Mouse (Mus musculus): ENCODE measurements around the gene Epm2a. TPM values are rescaled to one million over a fixed set of nuclear protein-coding genes. Genes with fewer than 3 reads are reported as not detected.
"Not testable (repeated sequence)": the region's sequence is repeated elsewhere in the genome, so short reads cannot be mapped to it uniquely, and the experiment has no call there.

The Epm2a gene
- 1.1 and 1.7 TPM in 2 replicates for polyA plus RNA-seq (2016; fragmentation: Nextera tagmentation; extraction: Ambion mirVana)

- WGBS: under 1% methylated on average over 105 of the region's 106 CpGs
- no peaks in the 10 kb centered on the region for H3K4me1 ChIP-seq
- H3K36me3 ChIP-seq: no peaks in the 10 kb centered on the region
- H3K4me2 ChIP-seq (replicated peaks): peak within 1 kb of the TSS; percentile 65
- H3K9me3 ChIP-seq: no peaks in the 10 kb centered on the region; the same call in 1 of the 2 replicates
- ATAC-seq (ENCODE audit: low FRiP score, low read depth): peak; percentile 97
- peak within 1 kb of the TSS; percentile 90 for H3K9ac ChIP-seq
- H3K27ac ChIP-seq: peak within 1 kb of the TSS; percentile 94
- no peaks in the 10 kb centered on the region for H3K27me3 ChIP-seq (replicated peaks)
- peak within 1 kb of the TSS; percentile 67 for H3K4me3 ChIP-seq
Observed at GRCm38 (mm10) chr10:11343205-11344141, at the start of gene Epm2a. Gene Epm2a, plus strand, starts transcription at chr10:11343404.

- no peak overlapping the region for H3K27ac ChIP-seq
- no peaks in the 10 kb centered on the region for H3K4me1 ChIP-seq
- H3K27me3 ChIP-seq (replicated peaks): no peaks in the 10 kb centered on the region
- 95% methylated on average over 6 of the region's 6 CpGs for WGBS
- no peak overlapping the region for H3K4me2 ChIP-seq (replicated peaks)
- no peak for ATAC-seq (ENCODE audit: low FRiP score, low read depth)
- H3K9me3 ChIP-seq: no peaks in the 10 kb centered on the region
- peaks cover 5% of the 10 kb centered on the region for H3K36me3 ChIP-seq
- no peak overlapping the region for H3K9ac ChIP-seq
- no peak overlapping the region for H3K4me3 ChIP-seq
Observed at GRCm38 (mm10) chr10:11298418-11298817, 44.8 kb upstream of the Epm2a start.

GRCm38 (mm10) chr10:11305365-11306053, 37.7 kb upstream of the Epm2a start:
- 84% methylated on average over 9 of the region's 9 CpGs for WGBS
- Histone ChIP-seq H3K9ac (no peak overlapping the region), H3K36me3 (no peaks in the 10 kb centered on the region), H3K27me3 (replicated peaks) (no peaks in the 10 kb centered on the region), H3K27ac (no peak overlapping the region), H3K4me2 (replicated peaks) (no peak overlapping the region), H3K9me3 (no peaks in the 10 kb centered on the region), H3K4me3 (no peak overlapping the region), H3K4me1 (no peaks in the 10 kb centered on the region)
- ATAC-seq (ENCODE audit: low FRiP score, low read depth): no peak

- no peak overlapping the region for H3K4me3 ChIP-seq
- WGBS: 63% methylated on average over 2 of the region's 2 CpGs
- no peak overlapping the region for H3K9ac ChIP-seq
- no peak for ATAC-seq (ENCODE audit: low FRiP score, low read depth)
- no peaks in the 10 kb centered on the region for H3K36me3 ChIP-seq
- no peaks in the 10 kb centered on the region for H3K4me1 ChIP-seq
- H3K27me3 ChIP-seq (replicated peaks): no peaks in the 10 kb centered on the region
- no peak overlapping the region for H3K4me2 ChIP-seq (replicated peaks)
- no peak overlapping the region for H3K27ac ChIP-seq
- H3K9me3 ChIP-seq: no peaks in the 10 kb centered on the region
Observed at GRCm38 (mm10) chr10:11306054-11306367, 37.2 kb upstream of the Epm2a start.

- no peaks in the 10 kb centered on the region for H3K4me1 ChIP-seq
- H3K4me2 ChIP-seq (replicated peaks): no peak overlapping the region
- 100% methylated on average over 1 of the region's 1 CpGs for WGBS
- no peak overlapping the region for H3K27ac ChIP-seq
- ATAC-seq (ENCODE audit: low FRiP score, low read depth): no peak
- H3K9ac ChIP-seq: no peak overlapping the region
- H3K36me3 ChIP-seq: no peaks in the 10 kb centered on the region
- no peaks in the 10 kb centered on the region for H3K9me3 ChIP-seq
- H3K27me3 ChIP-seq (replicated peaks): no peaks in the 10 kb centered on the region
- H3K4me3 ChIP-seq: no peak overlapping the region
Observed at GRCm38 (mm10) chr10:11309866-11310265, 33.3 kb upstream of the Epm2a start.

- no peak for ATAC-seq (ENCODE audit: low FRiP score, low read depth)
- H3K9me3 ChIP-seq: no peaks in the 10 kb centered on the region
- no peak overlapping the region for H3K4me2 ChIP-seq (replicated peaks)
- H3K27ac ChIP-seq: no peak overlapping the region
- no peaks in the 10 kb centered on the region for H3K27me3 ChIP-seq (replicated peaks)
- no peak overlapping the region for H3K9ac ChIP-seq
- H3K4me3 ChIP-seq: no peak overlapping the region
- H3K4me1 ChIP-seq: no peaks in the 10 kb centered on the region
- no peaks in the 10 kb centered on the region for H3K36me3 ChIP-seq
Observed at GRCm38 (mm10) chr10:11310481-11310880, 32.7 kb upstream of the Epm2a start.

GRCm38 (mm10) chr10:11317856-11318454, 25.2 kb upstream of the Epm2a start:
- not testable (repeated sequence) for H3K36me3 ChIP-seq; H3K27ac ChIP-seq; H3K4me2 ChIP-seq (replicated peaks); H3K9me3 ChIP-seq; ATAC-seq (ENCODE audit: low FRiP score, low read depth); H3K9ac ChIP-seq; H3K4me1 ChIP-seq; H3K27me3 ChIP-seq (replicated peaks); H3K4me3 ChIP-seq

GRCm38 (mm10) chr10:11319446-11319970, 23.7 kb upstream of the Epm2a start:
- Histone ChIP-seq H3K27ac (no peak overlapping the region), H3K4me2 (replicated peaks) (no peak overlapping the region), H3K4me3 (no peak overlapping the region), H3K27me3 (replicated peaks) (no peaks in the 10 kb centered on the region), H3K4me1 (no peaks in the 10 kb centered on the region), H3K36me3 (no peaks in the 10 kb centered on the region), H3K9me3 (no peaks in the 10 kb centered on the region), H3K9ac (no peak overlapping the region)
- ATAC-seq (ENCODE audit: low FRiP score, low read depth): no peak
- 84% methylated on average over 1 of the region's 1 CpGs for WGBS

GRCm38 (mm10) chr10:11322316-11322715, 20.9 kb upstream of the Epm2a start:
- Histone ChIP-seq H3K4me1 (no peaks in the 10 kb centered on the region), H3K4me2 (replicated peaks) (no peak overlapping the region), H3K27ac (no peak overlapping the region), H3K9me3 (no peaks in the 10 kb centered on the region), H3K27me3 (replicated peaks) (no peaks in the 10 kb centered on the region), H3K36me3 (no peaks in the 10 kb centered on the region), H3K4me3 (no peak overlapping the region), H3K9ac (no peak overlapping the region)
- WGBS: 93% methylated on average over 7 of the region's 7 CpGs
- no peak for ATAC-seq (ENCODE audit: low FRiP score, low read depth)

GRCm38 (mm10) chr10:11323202-11323898, 19.9 kb upstream of the Epm2a start:
- H3K9me3 ChIP-seq: no peaks in the 10 kb centered on the region
- H3K27me3 ChIP-seq (replicated peaks): no peaks in the 10 kb centered on the region
- H3K27ac ChIP-seq: no peak overlapping the region
- no peak overlapping the region for H3K9ac ChIP-seq
- ATAC-seq (ENCODE audit: low FRiP score, low read depth): no peak
- no peak overlapping the region for H3K4me3 ChIP-seq
- WGBS: 79% methylated on average over 4 of the region's 4 CpGs
- H3K4me2 ChIP-seq (replicated peaks): no peak overlapping the region
- no peaks in the 10 kb centered on the region for H3K4me1 ChIP-seq
- no peaks in the 10 kb centered on the region for H3K36me3 ChIP-seq

GRCm38 (mm10) chr10:11326526-11326925, 16.7 kb upstream of the Epm2a start:
- H3K9me3 ChIP-seq: no peaks in the 10 kb centered on the region
- H3K4me3 ChIP-seq: no peak overlapping the region
- H3K27me3 ChIP-seq (replicated peaks): no peaks in the 10 kb centered on the region
- no peak overlapping the region for H3K4me2 ChIP-seq (replicated peaks)
- no peaks in the 10 kb centered on the region for H3K4me1 ChIP-seq
- H3K27ac ChIP-seq: no peak overlapping the region
- ATAC-seq (ENCODE audit: low FRiP score, low read depth): no peak
- WGBS: 95% methylated on average over 3 of the region's 3 CpGs
- no peak overlapping the region for H3K9ac ChIP-seq
- no peaks in the 10 kb centered on the region for H3K36me3 ChIP-seq
